Mouse (Mus musculus) kidney, adult 9 months (tissue): ENCODE measurements at regions not wholly inside any gene's neighbourhood (a gene's known extent, or its start where the extent isn't known, plus 50 kb on each side); places are given as distances from the start of the nearest gene placed in this dataset.
A peak's percentile ranks its signal among the peaks of the same experiment; 100 is the strongest.
"Not testable (repeated sequence)": the region's sequence is repeated elsewhere in the genome, so short reads cannot be mapped to it uniquely, and the experiment has no call there.

Experiments used
- DNase-seq: peaks from one replicate; pipeline ENCODE4 v3.0.0; 2022

DNA sequence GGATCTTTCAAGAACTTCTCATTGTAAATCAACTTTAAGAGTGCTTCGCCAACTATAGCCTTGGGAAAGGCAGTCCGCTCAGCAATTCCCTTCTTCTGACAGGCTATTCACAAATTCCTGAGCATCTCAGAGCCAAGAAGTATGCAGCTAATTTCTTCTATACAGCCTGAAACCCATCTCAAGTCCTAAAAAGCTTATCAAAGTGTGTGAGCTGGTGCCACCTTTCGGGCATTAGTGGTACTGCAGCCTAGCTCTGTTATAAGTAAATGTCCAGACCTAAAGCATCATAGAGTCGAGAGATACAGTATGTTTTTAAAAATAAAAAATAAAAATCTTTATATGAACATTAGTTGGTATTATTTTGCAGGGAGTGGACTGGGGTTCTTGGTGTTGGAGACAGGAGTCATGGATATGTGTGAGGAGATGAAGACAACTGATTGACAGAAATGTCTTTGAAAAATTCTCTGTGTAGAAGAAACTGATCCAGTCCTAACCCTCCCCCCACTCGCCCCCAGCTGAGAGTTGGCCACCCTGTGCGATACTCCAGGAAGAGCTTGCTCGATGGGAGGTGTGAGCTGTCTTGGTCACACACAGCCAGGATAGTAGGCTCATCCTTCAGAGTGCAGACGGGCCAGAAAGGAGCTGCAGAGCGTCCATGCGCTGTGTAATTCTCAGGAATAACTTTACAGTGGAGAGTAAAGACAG lies 56.4 kb downstream of the Bod1 start:
- peak; percentile 83 for DNase-seq

GRCm38 (mm10) chr11:31614394-31614713 lies 57.3 kb downstream of the Bod1 start:
- DNase-seq: no peak

DNA sequence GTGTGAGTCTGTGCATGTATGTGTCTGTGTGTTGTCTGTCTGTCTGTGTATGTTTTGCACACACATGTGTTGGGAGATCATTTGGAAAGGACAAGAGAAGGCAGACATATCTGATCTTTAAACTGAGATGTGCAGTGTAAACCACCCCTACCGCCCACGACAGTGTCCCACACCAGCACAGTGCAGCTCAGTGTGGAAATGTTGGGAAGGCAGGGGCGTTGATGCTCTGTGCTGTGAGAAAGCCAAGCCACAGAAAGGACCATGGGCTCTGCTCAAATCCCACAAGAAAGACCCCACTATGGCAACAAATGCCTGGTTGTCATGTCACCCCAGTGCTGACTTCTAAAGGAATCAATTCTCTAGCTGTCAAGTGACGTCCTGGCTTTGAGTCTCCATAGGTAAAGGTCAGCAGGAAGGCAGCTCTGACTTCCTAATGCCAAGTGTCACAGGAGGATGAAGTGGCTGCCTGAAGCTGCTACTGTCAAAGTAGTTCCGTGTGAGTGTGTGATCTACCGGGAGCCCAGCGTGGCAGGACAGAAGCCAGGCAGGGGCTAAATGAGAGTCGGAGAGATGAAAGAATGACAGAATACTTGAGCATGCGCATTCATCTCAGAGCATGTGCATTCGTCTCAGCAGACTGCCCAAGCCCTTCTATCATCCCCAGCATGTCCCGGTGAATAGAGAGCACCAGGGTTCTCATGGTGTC lies 57.8 kb downstream of the Bod1 start:
- DNase-seq: no peak

GRCm38 (mm10) chr11:31608458-31608857 lies 63.2 kb downstream of the Bod1 start:
- no peak for DNase-seq

GRCm38 (mm10) chr11:31601499-31601898 lies 70.2 kb downstream of the Bod1 start:
- peak; percentile 57 for DNase-seq

DNA sequence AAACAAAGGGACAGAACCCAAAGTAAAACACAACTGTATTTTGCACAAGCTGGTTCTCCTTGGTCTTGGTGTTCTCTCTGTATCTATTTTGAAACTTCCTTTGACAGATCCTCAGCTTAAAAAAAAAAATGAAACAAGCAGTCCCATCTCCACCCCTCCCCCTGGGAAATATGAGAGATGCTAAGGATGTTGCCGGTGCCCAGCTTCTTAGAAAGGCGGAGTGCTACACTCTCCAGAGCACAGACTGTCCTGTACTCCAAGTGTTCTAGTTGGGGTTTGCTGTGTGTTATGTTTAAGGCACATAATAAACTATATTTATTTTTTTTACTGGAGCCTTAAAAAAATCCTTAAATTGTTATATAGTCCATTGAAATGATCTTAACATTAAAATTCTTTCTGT lies 78.1 kb downstream of the Bod1 start:
- DNase-seq: no peak

DNA sequence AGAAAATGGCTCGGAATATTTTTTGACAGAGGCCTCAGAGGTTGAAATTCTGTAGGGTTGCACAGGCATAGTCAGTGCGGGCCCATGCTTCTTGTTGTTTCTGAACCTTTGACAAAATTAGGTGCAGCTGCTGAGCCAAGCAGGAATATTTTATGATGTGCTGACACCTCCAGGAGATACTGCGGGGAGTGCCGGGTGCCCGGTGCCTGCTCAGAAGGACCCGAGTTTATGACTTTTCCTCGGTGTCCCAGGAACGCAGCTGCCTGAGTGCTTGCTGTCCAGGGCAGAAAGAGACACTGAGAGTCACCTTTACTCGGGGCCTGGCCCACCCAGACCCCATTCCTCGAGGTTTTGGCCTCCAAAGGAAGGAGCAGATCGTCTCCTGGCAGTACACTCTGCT lies 79.6 kb downstream of the Bod1 start:
- DNase-seq: no peak

DNA sequence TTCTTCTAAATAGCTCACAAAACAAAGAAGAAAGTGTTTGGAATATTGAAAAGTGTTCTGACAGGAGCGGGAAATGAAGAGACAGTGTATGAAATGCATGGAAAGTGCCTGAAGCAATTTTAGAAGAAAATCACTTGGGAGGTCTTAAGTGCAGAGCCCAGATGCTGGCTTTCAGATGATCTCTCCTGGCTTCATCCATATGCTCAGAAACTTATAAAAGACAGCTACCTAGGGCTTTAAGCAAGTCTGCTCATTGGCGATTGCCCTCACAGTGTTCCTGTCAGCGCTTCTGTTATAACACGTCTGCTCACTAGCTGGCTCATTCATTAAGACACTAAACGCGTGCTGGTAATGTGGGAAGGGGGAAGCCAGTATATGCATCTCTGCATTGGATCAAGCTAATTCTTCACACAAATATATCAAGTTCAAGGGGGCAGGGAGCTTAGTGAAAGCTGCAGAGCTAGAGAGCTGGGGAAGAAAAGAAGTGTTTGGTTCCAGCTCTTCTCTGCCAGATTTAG lies 80.6 kb downstream of the Bod1 start:
- no peak for DNase-seq

GRCm38 (mm10) chr11:31574941-31575340 lies 96.7 kb downstream of the Bod1 start:
- no peak for DNase-seq

GRCm38 (mm10) chr11:31564742-31565510 lies 106.8 kb downstream of the Bod1 start:
- DNase-seq: peak; percentile 55

DNA sequence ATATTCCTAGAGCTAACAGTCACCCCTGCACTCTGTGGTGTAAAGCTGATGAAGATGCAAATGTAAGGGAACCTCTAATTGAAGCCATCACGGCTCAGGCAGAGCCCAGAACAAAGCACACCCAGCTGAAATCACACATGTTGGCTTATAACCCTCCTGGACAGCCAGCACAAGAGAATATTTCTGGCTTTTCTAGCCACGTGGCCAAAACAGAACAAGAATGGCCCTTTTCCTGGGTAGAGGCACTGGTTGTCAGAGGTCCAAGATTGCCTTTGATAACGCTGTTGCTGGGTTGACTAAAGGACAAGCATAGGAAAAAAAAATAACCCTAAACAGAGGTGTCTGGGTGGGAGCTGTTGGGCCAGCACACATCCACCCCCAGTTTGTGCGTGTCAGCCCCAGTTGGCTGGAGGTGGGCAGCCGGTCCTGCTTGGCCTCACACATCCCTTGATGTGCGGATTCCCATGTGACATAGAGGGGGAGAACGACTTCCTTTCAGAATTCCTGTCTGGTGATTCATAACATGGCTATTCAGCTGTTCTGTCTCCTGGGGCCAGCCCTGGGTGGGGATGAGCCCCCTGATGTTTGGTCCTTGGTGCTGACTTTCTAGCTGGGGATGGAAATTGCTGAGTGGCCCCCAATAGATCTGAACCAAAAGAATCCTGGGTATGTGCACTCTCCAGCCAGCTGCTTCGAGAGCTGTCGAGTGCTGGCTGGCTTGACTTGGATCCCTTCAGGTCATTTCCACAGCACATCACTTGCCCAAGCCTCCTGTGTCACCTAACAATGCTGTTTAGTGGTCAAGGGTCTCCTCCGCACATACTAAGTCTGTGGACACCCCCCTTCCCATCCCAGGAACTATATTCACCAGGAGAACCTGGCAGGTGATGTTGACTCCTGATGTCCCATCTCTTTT lies 107.6 kb downstream of the Bod1 start:
- peak; percentile 35 for DNase-seq

DNA sequence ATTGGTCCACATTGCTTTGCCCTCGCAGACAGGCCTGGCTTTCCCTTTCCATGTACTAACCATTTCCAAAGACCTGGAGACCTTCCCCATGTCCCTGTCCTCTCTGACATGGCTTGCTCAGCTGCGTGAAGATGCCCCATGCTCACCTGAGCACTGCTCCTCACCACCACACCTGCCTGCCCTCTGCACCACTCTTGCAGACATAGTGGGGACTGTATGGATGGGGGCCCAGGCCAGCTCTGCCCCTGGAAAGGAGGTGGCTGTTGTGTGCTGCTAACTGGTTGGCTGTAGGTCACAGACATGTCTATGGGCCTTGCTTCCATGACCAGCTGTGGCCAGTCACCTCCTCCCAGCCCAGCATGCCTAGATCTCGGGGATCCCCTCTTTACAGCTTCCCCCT lies 108.7 kb downstream of the Bod1 start:
- no peak for DNase-seq

DNA sequence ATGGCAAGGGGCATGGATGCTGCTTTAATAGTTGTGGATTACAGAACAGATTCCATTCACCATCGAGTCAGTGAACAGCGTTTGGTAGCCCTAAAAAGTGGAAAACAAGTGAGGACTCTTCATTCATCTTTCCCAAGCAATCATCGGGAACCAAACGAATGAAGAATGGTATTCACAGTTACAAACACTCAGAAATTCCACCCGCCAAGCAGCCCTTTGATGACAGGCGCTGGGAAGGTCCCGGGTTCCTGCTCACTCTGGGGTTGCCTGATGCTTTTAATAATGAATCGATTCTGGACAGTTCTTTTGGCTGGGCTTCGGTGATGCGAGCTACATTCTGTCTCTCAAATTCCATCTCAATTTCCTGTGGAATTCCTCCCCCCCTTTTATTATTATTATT lies 110.9 kb downstream of the Bod1 start:
- DNase-seq: no peak

DNA sequence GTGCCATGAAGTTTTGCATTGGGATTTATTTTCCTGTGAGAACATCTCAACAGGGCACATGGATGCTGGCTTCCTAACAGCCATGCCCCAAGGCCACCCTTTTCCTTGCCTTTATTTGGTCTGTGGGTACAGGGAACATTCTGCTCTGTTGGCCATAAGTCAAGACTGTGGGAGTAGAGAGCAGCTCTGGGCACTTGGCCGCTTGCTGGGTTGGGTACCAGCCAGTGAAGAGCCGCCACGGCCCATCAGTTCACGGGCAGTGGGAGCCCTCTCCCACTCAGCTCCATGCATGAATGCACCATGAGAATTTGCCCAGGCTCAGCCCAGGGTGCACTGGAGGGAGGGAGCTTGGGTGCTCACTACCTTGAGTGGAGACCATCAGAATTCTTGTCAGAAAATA lies 116.6 kb downstream of the Bod1 start:
- peak; percentile 86 for DNase-seq

GRCm38 (mm10) chr11:31551614-31552271 lies 119.9 kb downstream of the Bod1 start:
- DNase-seq: no peak

DNA sequence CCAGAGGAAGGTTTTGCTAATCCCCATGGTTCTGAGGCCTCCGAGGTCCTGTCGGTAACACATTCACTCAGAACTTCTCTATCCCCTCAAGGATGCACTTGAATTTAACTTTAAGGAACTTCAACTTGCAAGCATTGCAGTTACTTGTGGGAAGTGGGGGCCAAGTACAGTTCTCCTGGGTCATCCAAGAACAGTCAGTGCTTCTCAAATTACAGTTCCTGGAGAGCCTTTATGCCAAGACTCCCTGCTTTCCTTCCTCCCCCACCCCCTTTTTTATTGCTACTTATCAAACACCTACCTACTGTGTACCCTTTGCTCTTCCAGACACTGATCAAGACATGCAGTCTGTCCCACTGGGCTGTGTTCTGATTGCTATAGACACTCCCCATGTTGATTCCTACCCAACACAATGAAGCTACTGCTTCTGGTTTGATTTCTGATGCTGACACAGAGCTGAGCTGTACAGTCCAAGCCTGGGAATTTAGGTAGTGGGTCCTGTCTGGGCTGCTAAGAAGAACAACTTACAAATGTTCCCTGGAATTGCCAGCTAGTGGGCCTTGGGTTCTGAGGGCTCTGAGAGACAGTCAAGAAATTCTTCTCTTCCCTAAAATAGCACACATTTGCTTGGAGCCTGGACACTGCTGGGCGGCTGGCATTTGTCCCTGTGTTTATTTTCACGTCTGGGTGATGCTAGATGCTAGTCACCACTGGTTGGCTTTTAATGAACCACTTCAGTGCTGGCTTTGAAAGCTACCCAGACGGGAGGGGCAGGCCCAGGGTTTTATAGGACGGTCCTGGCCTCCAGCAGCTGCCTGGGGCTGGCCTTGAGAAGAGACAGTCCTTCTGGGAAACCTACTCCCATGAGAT lies 120.7 kb downstream of the Bod1 start:
- DNase-seq: peak; percentile 41

DNA sequence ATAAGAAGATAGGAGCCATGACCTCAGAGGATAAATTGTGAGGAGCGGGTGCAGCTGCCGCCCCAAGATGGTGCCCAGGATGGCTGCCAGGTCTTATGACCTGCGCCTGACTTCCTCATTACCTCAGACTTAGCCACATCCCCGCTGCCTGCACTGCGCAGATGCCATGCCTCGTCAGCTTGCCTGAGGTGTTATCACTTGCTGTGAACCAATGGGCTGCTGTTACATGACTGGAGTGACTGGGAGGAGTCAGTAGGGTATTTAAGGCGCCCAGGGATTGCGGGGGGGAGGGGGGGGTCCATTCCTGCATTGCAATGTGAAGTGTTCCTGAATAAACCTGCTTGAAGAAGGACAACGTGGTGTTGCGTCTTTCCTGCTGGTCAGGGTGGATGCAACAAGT lies 126.2 kb downstream of the Bod1 start:
- not testable (repeated sequence) for DNase-seq

GRCm38 (mm10) chr11:31542635-31543219 lies 129.0 kb downstream of the Bod1 start:
- DNase-seq: no peak

- no peak for DNase-seq
These were observed 130.3 kb downstream of the Bod1 start for GRCm38 (mm10) chr11:31541425-31541824.

GRCm38 (mm10) chr11:31540816-31541215 lies 130.9 kb downstream of the Bod1 start:
- no peak for DNase-seq

GRCm38 (mm10) chr11:31531416-31531815 lies 140.3 kb downstream of the Bod1 start:
- no peak for DNase-seq
